Mouse (Mus musculus) thymus, postnatal 10 days (tissue): ENCODE data around the gene Slc26a6.

Experiments used
- DNase-seq, 2 experiments: peaks; one replicate each; pipeline ENCODE4 v3.0.0; 2021; ENCODE audit warnings: low spot score in 2 of 2

Slc26a6 gene

GRCm38 (mm10) chr9:108852976-108853375, at the start of gene Slc26a6:
Gene Slc26a6 (plus strand): TSS chr9:108853283.
- DNase-seq = no peak

DNA sequence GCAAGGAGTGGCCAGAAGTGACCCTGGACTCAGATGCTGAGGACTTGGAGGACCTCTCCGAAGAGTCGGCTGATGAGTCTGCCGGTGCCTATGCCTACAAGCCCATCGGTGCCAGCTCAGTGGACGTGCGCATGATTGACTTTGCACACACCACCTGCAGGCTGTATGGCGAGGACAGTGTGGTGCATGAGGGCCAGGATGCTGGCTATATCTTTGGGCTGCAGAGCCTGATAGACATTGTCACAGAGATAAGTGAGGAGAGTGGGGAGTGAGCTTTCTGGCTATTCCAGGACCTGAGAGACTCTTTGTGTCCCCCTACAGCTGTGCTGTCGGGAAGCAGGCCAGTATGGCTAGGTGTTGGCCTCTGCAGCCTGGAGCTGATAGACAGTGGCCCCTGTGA, 47.3 kb upstream of the Slc26a6 start:
- no peak for DNase-seq

- DNase-seq = no peak
Measured at GRCm38 (mm10) chr9:108806379-108806778, 46.7 kb upstream of the Slc26a6 start.

DNA sequence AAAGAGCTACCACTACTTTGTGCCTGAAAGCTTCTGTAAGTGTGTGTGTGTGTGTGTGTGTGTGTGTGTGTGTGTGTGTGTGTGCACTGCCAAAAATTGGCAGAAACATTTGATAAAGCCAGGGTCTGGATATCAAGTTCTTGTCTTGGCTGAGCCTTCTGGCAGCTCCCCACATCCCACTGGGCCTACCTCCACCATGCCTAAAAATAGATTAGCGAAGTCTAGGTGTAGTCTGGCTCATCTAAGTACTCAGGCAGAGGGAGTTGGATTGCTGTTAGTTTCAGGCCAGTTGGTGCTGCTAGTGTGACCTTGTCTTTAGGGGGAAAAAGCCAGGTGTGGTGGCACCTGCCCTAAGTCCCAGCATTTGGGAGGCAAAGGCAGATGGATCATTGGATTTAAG, 46.3 kb upstream of the Slc26a6 start:
- DNase-seq = no peak

DNA sequence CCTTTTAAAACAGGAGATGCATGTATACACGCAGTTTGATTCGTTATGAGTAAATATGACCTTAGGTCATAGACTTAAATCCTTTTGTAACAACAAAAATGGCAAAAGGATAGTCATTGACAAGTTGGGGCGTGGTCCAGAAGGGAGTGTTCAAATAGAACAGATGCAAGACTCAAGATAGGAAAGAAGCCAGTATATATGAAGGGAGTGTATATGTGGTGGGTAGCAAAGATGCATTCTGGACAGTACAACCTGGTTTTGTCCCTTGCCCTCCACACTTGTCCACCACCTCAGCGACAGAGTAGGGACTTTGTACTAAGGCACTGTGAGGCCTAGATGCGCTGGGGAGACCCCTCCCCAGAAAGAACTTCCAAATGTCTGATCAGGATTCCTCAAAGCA, 45.4 kb upstream of the Slc26a6 start:
- no peak for DNase-seq

DNA sequence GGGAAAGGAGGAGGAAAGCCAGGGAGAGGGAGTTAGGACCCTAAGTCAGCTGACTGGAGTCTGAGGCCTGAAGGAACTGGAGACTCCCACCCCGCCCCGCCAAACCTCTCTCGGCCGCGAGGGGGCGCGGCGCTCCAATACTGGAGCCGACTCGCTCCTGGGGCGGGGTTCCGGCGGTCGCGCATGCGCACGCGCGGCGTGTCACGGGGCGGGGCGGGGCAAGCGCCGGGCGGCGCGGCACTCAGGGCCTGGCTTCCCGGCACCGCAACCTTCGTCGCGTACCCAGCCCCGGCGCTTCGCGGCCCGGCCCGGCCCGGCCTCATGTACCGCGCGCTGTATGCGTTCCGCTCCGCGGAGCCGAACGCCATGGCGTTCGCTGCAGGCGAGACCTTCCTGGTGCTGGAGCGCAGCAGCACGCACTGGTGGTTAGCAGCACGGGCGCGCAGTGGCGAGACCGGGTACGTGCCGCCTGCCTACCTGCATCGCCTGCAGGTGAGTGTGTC, 44.9 kb upstream of the Slc26a6 start, which contains the start of gene Nckipsd:
Gene Nckipsd (plus strand): TSS at position 206 of the 503 bp plus-strand sequence.
- peak; percentile 88 to 99 for DNase-seq

DNA sequence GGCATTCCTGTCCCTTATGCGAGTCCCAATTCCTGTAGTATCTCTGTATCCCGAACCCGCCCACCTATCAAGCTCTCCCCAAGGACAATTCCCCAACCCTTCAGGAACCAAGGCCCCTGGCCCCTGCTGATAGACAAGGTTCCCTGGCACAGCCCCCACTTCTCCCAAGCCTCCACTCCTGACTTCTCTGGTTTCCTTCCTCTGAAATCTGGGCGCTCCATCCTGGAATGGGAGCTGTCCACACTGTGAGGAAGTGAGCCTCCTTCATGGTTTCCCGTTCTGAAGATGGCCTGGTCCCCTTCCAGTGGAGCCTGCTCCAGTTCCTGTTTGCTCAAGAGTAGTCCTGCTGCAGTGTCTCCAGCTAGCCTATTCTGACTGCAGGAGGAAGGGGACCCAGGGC, 43.9 kb upstream of the Slc26a6 start:
- no peak for DNase-seq

DNA sequence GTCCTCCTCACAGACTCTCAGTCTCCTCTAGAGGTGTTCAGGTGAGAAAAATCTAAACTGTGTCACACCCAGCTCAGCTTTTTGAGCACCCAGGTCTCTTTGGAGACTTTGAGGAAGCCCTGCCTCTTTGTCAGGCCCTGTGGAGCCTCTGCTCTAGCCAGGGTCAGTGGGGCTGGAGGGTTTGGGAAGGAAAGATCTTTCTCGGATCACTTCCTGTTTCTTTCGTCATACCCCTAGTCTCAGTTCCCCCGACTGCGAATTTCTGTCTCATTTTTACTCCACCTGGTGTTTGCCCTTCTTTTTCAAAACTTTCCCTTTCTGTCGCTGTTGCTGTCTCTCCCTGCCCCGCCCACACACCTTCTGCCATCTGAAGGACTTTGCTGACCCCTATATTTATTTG, 43.4 kb upstream of the Slc26a6 start:
- DNase-seq = no peak

DNA sequence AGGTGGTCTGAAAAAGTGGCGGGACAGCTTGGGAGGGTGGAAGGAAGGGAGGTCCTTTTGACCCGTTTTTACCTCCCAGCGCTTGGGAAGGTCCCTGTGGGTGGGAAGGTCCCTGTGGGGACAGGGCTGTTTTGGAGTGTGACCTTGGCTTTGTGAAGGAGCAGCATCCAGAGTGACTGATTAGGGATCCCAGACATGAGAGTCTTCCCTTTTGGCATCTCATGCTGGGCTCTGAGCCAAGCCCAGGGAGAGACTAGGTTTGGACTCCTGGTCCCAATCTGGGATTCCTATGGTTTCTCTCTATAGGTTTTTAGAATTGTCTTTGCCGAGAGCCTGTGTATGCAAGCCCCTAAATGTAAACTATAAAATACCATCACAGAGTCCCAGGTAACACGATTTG, 42.6 kb upstream of the Slc26a6 start:
- no peak for DNase-seq

DNA sequence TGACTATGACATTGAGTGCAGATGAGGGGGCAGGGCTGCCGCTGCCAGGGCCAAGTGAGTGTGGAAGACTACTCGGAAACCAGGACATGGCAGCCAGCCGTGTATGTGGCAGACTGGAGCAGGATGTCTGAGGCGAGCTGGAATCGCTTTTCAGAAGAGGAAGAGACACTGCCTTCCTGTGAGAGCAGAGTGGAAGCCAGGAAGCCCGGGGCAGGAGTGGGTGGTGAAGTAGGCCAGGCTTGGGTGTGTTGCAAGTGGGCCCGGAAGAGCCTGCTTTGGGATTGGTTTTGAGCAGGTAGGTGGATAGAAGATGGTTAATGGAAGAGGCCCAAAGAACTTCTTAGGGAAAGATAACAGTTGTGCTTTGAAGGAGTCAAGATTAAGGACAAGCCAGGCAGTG, 37.5 kb upstream of the Slc26a6 start:
- DNase-seq = no peak

DNA sequence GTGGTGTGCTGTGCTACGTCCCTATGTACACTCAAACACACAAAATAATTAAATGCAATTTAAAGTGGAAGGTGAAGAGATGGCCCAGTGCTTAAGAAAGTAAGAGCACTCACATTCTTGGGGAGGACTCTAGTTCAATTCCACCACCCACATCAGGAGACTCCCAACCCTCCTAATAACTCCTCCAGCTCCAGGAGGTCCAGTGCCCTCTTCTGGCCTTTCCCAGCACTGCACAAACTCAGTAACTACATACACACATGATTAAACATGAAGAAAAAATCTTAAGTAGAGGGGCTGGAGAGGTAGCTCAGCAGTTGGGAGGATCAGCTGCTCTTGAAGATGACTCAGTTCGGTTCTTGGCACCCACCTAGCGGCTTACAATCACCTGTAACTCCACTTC, 33.6 kb upstream of the Slc26a6 start:
- DNase-seq = peak in 1 of 2 experiments; percentile 46

DNA sequence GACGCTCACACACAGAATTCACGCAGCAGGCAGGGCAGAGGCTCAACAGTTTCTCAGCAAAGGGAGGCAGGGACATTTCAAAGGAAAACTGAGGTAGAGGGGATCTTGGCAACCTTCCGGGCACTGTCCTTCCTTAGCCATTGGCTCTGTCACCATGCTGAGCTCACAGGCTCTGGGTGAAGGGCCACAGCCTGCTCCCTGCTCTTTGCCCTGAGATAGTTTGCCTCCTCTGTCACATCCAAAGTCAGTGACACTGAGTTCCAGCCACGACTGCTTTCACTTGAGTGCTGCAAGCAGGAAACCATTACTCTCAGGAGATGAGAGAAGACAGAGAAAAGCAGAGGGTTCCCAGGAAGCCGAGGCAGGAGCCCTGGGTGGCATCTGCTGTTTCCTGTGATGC, 33.0 kb upstream of the Slc26a6 start:
- DNase-seq = no peak

GRCm38 (mm10) chr9:108824144-108824685, 28.9 kb upstream of the Slc26a6 start:
- no peak for DNase-seq

DNA sequence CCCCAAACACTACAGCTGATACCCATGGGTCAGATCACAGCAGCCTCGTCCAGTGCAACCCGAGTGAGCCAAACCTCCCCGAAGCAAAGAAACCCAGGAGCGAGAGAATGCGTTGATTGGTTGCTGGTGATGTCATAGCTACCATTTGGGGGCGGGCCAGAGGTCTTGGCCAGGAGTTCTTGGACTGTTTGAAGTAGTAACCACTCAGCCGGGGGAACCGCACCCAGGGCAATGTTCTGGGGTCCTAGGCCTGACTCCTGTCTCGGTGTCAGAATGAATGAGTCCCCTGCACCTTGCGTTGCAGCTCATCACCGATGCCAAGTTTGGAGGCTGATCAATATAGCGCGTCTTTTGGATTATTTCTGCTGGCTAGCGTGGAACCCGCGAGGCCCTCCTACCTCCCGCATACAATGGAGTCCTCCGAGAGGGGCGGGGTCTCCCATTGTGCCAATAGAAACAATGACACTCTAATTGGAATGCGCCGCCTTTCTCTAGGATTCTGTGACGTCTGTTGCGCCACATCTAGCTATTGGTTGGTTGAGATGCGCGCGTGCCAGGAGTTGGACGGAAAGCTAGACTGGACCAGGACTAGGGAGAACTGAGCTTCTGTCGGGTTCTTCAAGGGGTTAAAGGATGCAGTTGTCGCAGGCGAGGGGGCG, 28.2 kb upstream of the Slc26a6 start:
- DNase-seq = no peak

GRCm38 (mm10) chr9:108825820-108826699, 27.0 kb upstream of the Slc26a6 start, which contains the start of gene Celsr3:
Gene Celsr3 (plus strand): TSS chr9:108826320.
- peak in 1 of 2 experiments; percentile 13 for DNase-seq

DNA sequence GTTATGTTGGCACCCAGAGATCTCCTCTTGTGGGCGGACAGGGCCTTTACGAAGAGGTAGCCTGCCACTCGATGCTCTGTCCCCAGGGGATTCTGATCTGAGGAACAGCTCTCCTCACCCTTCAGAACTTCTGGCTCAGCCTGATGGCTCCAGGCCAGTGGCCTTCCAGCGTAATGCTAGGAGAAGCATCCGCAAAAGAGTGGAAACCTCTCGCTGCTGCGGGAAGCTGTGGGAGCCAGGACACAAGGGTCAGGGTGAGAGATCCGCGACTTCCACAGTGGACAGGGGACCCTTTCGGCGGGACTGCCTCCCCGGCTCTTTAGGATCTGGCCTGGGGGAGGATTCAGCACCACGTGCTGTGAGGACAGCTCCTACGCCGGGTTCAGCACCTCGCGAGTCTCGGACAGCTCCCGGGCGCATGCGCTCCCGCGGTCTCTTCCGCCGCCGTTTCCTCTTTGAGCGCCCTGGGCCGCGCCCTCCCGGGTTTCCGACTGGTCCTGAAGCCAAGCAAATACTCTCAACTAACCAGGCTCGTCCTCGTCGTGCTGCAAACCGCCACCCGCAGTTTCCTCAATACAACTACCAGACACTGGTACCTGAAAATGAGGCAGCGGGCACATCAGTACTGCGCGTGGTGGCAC, 26.3 kb upstream of the Slc26a6 start:
- peak; percentile 58 to 78 for DNase-seq

DNA sequence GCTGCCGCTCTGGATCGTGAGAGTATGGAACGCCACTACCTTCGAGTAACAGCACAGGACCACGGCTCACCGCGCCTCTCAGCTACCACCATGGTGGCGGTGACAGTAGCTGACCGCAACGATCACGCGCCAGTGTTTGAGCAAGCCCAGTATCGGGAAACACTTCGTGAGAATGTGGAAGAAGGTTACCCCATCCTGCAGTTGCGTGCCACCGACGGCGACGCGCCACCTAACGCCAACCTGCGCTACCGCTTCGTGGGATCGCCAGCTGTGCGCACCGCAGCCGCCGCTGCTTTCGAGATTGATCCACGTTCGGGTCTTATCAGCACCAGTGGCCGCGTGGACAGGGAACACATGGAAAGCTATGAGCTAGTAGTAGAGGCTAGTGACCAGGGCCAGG, 25.6 kb upstream of the Slc26a6 start:
- no peak for DNase-seq

DNA sequence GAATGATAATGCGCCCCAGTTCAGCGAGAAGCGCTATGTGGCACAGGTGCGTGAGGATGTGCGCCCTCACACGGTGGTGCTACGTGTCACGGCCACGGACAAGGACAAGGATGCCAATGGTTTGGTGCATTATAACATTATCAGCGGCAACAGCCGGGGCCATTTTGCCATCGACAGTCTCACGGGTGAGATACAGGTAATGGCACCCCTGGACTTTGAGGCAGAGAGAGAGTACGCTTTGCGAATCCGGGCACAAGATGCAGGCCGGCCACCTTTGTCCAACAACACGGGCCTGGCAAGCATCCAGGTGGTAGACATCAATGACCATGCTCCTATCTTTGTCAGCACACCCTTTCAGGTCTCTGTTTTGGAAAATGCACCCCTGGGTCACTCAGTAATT, 25.2 kb upstream of the Slc26a6 start:
- DNase-seq = no peak

GRCm38 (mm10) chr9:108831637-108832036, 21.4 kb upstream of the Slc26a6 start:
- DNase-seq = no peak

DNA sequence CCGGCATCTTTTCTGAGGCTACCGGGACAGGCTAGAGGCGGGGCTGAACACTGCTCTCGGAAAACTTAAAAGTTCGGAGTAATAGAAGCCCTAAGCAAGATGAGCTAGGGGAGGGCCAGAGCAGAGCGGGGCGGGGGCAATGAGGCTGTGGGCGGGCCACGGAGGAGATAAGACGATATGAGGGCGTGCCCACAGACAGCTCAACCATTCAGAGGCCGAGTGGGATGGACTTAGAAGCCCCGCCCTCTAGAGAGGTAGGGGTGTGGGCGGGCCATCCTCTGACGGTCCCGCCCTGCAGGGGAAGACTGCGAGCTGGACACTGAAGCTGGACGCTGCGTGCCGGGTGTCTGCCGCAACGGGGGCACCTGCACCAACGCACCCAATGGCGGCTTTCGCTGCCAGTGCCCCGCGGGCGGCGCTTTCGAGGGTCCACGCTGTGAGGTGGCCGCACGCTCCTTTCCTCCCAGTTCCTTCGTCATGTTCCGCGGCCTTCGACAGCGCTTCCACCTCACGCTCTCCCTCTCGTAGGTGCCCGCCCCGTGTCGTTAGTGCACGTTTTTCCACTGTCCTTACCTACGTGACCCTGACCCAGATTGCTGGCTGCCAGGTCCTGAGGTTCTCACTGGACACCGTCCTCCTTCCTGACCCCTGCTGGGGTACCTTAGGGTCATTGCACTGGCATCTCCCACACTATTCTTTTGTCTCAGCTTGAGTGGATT, 20.5 kb upstream of the Slc26a6 start:
- DNase-seq = peak; percentile 41 to 47

DNA sequence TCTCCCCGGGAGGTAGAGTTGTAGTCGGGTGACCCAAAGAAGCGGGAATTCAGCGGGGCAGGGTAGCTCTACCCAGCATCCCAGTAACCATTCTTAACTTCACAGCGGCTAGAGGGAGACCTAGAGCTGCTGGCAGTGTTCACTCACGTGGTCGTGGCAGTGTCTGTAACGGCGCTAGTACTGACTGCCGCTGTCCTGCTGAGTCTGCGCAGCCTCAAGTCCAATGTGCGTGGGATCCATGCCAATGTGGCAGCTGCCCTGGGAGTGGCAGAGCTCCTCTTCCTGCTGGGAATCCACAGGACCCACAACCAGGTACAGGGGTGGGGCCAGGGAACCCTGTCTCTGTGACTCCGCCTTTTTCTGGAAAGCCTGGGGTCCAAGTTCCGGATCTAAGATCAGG, 10.1 kb upstream of the Slc26a6 start:
- no peak for DNase-seq
